ENCODE assay signal across 10 mouse cellular contexts in the genomic region with DNA sequence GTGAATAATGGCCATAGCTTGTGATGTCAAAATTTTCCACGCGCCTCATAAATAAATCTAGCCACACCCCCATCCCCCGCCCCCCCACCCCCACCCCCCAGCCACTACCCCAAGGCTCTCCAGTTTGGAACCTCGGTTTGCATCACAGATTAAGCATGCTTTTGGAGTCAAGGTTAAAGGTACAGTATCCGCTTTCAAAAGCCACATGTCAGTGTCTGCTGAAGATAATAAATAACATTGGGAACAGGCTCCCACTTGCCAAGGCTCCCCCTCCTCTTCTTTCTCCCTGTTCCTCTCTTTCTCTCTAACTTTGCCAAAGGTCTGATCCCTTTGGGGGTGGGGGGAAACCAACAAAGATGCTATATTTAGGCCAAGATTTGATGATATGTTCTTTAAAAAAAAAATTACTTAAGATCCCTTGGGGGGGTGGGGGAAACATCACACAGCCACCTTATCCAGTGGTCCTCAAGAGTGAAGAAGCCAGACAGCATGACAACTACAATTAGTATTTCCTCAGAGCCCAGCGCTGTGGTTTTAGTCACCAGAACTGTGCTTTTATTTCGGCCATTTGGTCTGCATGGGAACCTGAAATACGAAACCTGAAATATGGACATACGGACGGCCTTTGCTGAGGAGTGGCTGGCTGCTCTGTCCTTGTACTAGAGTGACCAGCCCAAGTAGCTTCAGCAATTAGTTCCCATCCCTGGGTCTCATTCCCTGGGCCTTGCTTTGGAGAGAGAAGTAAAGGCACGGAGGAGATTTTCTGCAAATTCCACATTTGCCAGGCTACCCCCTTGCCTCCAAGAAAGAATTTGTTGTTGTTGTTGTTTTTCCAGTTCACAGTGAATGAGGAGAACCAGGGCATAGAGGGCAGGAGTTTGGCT.
A peak's percentile ranks its signal among the peaks of the same experiment; 100 is the strongest.
DNase-seq lines count a peak whose midpoint lies in the region; ATAC-seq lines count a peak whose summit lies in the region.
"Had no signal": no experiment of that assay in that cellular context is flagged by ENCODE, and none has a peak within 500 bp of the region (broad histone marks: within the 10 kb centered on the region; RNA-seq: fewer than 3 reads in every experiment).

No protein-coding gene starts in this region.

- no peak overlapping the region for H3K9ac ChIP-seq in kidney, embryonic 15.5 days
- H3K9ac ChIP-seq in neural tube, embryonic 12.5 days, result no peak overlapping the region
- H3K9ac ChIP-seq: forebrain, postnatal 0 days; liver, embryonic 15.5 days had no signal

- peak overlapping the region; percentile 65 for H3K4me2 ChIP-seq in kidney, embryonic 15.5 days
- H3K4me2 ChIP-seq in neural tube, embryonic 12.5 days (replicated peaks), result peak overlapping the region; percentile 44
- H3K4me2 ChIP-seq: liver, embryonic 15.5 days had no signal

- no peaks in the 10 kb centered on the region for H3K27me3 ChIP-seq in kidney, embryonic 15.5 days
- no peaks in the 10 kb centered on the region for H3K27me3 ChIP-seq in neural tube, embryonic 12.5 days (replicated peaks)
- H3K27me3 ChIP-seq: liver, embryonic 15.5 days had no signal

- no peak for DNase-seq in kidney, adult 18-20 months
- DNase-seq in embryo, embryonic 9.5 days (ENCODE audit: extremely low spot score), result peak; percentile 25
- peak; percentile 69 for DNase-seq in forelimb bud, embryonic 11.5 days (ENCODE audit: low read depth, low spot score)
- no peak for DNase-seq in right cerebral cortex, adult 2 months (ENCODE audit: low spot score in 2 of 2)
- DNase-seq in cerebellum, adult 18-20 months, result no peak
- DNase-seq: forebrain, postnatal 0 days; kidney, postnatal 25 days had no signal

- H3K36me3 ChIP-seq in kidney, embryonic 15.5 days, result no peaks in the 10 kb centered on the region
- H3K36me3 ChIP-seq in neural tube, embryonic 12.5 days, result no peaks in the 10 kb centered on the region
- H3K36me3 ChIP-seq: liver, embryonic 15.5 days had no signal

- ATAC-seq in kidney, embryonic 15.5 days (replicated peaks; ENCODE audit: low FRiP score), result peak; percentile 75
- ATAC-seq in neural tube, embryonic 12.5 days (ENCODE audit: low FRiP score, low read depth), result no peak
- ATAC-seq: forebrain, postnatal 0 days had no signal

- peaks cover 30% of the 10 kb centered on the region for H3K4me1 ChIP-seq in kidney, embryonic 15.5 days
- peaks cover 23% of the 10 kb centered on the region for H3K4me1 ChIP-seq in neural tube, embryonic 12.5 days
- H3K4me1 ChIP-seq: liver, embryonic 15.5 days had no signal

- peak overlapping the region; percentile 66 for H3K27ac ChIP-seq in kidney, embryonic 15.5 days
- H3K27ac ChIP-seq in neural tube, embryonic 12.5 days, result no peak overlapping the region
- H3K27ac ChIP-seq: liver, embryonic 15.5 days had no signal

- H3K9me3 ChIP-seq in kidney, embryonic 15.5 days (replicated peaks), result no peaks in the 10 kb centered on the region
- no peaks in the 10 kb centered on the region for H3K9me3 ChIP-seq in neural tube, embryonic 12.5 days
- H3K9me3 ChIP-seq: liver, embryonic 15.5 days had no signal

- H3K4me3 ChIP-seq in kidney, embryonic 15.5 days (replicated peaks), result peak overlapping the region; percentile 28
- H3K4me3 ChIP-seq in neural tube, embryonic 12.5 days, result no peak overlapping the region
- H3K4me3 ChIP-seq: liver, embryonic 15.5 days had no signal

- 20% methylated on average over 11 of the region's 11 CpGs for WGBS in kidney, embryonic 15.5 days
- WGBS in neural tube, embryonic 12.5 days, result 52% methylated on average over 11 of the region's 11 CpGs

Comparison
In these comparisons a context has a peak if more than half of its experiments do, and no peak if none do; other contexts are left out.
1. DNase-seq: peak in embryo, embryonic 9.5 days (single experiment) and forelimb bud, embryonic 11.5 days (single experiment); none in kidney, adult 18-20 months (single experiment), right cerebral cortex, adult 2 months (0 of 2) and cerebellum, adult 18-20 months (0 of 2).